Mouse (Mus musculus): ENCODE results near the gene Bloc1s1.

- TF ChIP-seq CTCF (IDR thresholded peaks at IDR 0.05 in 2 of 3, conservative IDR thresholded peaks at IDR 0.05 in 1 of 3; ENCODE audit: control insufficient read depth in 1 of 3, insufficient read depth in 1 of 3, low read depth in 2 of 3, low read length in 3 of 3, poor library complexity in 1 of 3, severe bottlenecking in 1 of 3) (no peak), USF1 (IDR thresholded peaks at IDR 0.05; ENCODE audit: low read depth, low read length) (no peak), ZNF384 (IDR thresholded peaks at IDR 0.05; ENCODE audit: low read depth, low read length) (no peak), POLR2A (IDR thresholded peaks at IDR 0.05; ENCODE audit: control insufficient read depth in 1 of 2, insufficient read depth in 1 of 2, low read depth in 1 of 2, low read length in 2 of 2, poor library complexity in 1 of 2) (no peak), BHLHE40 (IDR thresholded peaks at IDR 0.05; ENCODE audit: borderline replicate concordance, low read depth, low read length) (no peak), EP300 (IDR thresholded peaks at IDR 0.05; ENCODE audit: low read depth in 1 of 2, low read length in 2 of 2) (no peak), MAFK (IDR thresholded peaks at IDR 0.05; ENCODE audit: borderline replicate concordance, low read depth, low read length) (no peak), MXI1 (IDR thresholded peaks at IDR 0.05; ENCODE audit: low read depth, low read length) (no peak), ZC3H11A (IDR thresholded peaks at IDR 0.05; ENCODE audit: low read depth, low read length) (no peak)
These were observed 53.5 kb downstream of the Bloc1s1 start for GRCm38 (mm10) chr10:128870341-128870740.
